Mouse (Mus musculus) lung, adult 2 months (tissue): Measurements from ENCODE around the gene Pla2g2d.

Experiments used
- CTCF ChIP-seq: fragments of 200-500 bp; IDR thresholded peaks from 2 replicates; pipeline ENCODE4 v1.5.1; 2011; ENCODE audit warnings: mild to moderate bottlenecking, low read length, control low read depth; ENCODE audit not compliant: insufficient read depth
- POLR2A ChIP-seq: fragments of 200-500 bp; IDR thresholded peaks from 2 replicates; pipeline ENCODE4 v1.6.1; 2011; ENCODE audit warnings: low read depth, mild to moderate bottlenecking, control low read depth, low read length, borderline replicate concordance; ENCODE audit errors: extremely low read depth

- TF ChIP-seq CTCF: no peak
- TF ChIP-seq POLR2A: no peak
Measured at GRCm38 (mm10) chr4:138819101-138819500, 43.6 kb downstream of the Pla2g2d start.
